Mouse (Mus musculus) heart, adult 11 months (tissue): ENCODE results near the gene Mael.

ENCODE experiments used
- DNase-seq: peaks from one replicate; pipeline ENCODE4 v3.0.0; 2022

Gene Mael

DNA sequence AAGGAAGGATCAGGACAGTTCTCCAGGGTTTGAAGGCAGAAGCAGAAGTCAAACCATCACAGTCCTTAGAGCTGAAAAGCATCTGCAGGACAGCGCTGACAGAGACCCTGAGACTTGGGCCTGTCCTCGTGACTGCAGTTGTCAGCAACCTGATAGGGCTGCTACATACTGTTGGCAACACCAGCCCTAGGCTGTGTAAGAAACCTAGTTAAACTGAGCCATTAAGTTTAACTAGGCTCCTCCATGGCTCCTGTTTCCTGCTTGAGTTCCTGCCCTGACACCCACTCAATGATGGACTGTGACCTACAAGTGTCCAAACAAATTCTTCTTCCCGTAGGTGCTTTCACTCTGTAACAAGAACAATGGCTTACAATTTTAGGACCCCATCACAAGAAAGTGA, 33.4 kb downstream of the Mael start:
- DNase-seq: peak; percentile 13

DNA sequence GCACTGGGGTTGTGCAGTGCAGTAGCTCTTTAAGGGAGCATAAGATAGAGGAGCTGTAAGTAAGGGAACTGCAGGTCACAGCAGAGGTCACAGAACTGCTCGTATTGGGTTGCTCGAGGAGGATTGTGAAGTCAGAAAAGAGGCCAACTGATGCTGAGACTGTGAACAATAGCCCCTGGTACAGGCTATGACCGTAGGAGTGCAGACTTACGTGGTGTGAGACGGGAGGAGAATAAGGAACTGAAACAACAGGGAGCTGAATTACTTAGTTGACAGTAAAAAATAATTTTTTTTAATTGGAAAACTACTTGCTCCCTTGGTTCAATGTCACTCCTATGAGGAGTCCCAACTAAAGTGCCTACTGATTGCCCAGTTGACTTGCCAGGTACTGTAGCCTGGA, 34.4 kb downstream of the Mael start:
- DNase-seq: peak; percentile 41

DNA sequence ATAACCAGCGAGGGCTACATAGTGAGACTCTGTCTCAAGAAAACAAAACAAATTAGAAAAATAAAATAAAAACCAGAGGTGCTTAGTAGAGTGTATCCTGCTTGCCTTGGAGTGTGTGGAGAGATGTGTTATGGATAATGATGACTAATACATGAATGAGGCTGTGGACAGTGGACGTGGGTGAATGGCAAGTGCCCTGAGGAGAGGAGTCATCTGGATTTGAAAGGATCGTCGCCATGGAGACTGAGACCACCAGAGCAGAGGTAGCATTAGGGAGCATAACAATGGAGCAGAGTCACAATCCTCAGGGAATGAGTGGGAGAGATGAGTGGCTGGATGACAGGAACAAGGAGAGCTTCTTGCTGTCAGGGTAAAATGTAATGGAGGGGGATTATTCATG, 48.7 kb downstream of the Mael start:
- DNase-seq: no peak

DNA sequence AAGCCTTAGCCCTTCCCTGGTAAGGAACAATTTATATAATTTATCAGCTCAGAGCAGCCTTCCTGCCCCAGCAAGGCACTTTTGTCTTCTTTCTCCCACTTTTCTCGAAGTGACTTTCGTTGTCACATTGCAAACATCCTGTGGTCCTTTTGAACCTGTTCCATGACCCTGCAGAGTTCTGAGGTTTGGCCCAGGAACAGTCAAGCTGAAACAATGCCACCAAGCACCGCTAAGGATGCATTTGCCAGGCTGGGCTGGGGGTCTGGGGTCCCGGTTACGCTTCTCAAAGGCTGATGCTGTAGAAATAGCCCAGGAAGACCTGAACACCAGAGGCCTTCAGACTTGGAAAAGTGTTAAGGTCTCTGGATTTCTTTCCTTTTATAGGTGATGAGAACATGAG, 53.2 kb downstream of the Mael start:
- DNase-seq: no peak

DNA sequence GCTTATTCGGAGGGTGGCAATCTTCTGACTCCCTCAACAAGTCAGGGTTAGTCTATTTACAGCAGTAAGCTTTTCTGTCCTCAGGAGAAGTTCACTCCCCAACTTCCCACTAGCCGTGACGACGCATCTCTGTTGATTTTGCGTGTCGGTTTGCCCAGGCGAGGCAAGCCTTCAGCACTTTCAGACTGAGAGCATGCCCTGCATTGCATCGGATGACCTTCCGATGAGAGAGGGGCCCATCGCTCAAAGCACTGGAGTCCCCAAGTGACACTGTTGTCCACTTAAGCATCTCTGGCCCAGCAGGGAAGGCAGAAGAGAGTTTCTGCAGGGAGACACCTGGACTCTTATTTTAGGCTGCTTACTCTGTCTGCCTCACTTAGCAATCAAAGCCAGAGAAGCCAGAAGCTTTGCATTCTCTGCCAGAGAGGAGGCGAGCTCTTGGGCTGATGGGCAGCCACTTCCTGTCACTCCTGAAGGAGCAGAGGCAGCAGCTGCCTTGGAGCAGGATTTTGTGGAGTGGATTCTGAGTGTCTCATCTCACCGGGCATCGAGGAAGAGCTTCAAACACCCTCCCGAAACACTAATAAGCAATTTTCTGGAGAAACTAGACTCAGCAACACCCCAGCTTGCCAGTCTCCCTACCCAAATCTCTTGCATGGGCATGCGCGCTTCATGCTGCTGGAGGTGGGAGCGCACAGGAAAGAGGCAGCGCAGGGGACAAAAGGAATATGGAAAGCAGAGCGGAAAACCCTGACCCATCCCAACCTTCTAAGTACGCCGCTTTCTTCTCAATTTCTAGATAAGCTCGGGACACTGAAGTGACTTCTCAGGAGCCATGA, 53.9 kb downstream of the Mael start:
- DNase-seq: no peak

DNA sequence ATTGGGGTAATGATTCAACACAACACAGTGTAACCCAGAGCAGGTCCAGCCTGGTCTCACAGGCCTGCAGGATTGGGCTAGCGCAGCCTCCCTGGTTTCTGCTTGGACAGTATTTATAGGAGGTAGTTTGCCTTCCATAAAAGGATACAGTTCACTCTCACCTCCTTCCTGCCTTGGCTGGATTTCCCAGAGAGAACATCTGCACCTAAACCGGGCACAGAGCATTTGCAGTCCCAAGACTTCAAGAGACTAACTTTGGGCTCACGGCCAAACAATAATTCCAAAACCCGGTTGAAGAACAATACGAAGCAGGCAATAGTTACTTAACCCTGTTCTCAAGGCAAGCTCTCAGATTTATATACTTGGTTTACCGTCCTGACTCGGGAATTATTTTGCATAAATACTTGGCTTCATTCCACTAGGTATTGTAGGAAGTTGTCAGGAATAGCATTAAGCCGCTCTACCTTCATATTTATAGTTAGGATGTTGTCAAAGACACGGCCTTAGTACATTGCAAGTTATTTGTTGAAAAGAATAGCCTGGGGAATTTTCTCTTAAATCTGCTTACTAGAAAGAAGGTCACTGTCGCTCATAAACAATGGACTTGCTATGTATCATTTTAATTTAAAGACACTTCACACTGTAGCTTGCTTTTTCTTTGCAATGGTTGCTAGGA, 55.5 kb downstream of the Mael start:
- peak; percentile 76 for DNase-seq

DNA sequence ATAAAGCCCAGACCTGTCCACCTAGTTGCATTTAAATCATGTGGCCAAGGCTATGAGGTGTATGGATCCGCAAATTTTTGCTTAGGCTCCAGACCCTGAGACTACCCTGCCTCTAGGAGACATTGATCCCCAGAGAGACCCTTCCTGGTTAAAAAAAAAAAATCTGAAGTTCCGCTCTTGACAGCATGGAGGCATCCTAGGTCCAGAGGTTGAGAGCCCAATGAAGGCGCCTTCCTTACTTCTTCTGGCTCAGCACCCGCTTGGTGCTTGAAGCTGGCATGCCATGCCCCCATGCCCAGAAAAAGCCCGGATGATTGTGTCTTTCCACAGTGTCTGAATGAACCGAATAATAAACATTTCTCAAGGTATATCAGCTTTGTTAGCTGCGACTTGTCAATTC, 57.0 kb downstream of the Mael start:
- DNase-seq: peak; percentile 43

DNA sequence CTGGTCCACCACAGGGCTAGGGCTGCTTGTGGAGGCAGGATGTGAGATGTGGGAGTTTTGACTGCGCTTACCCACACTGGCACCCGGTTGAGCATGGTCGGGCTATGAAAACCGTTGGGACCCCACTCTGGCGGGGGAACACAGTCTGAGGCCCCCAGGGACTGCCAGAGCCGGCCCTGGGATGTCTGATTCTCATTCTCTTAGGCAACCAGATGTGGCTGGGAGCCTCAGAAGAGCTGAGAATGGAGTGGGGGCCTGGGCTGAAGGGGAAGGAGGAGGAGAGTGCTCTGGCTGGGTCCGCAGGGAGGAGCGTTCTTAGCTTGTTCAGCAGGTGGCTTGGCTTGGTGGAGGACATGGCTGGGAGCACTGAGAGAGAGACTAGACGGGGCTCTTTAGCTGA, 64.9 kb downstream of the Mael start:
- DNase-seq: peak; percentile 51

DNA sequence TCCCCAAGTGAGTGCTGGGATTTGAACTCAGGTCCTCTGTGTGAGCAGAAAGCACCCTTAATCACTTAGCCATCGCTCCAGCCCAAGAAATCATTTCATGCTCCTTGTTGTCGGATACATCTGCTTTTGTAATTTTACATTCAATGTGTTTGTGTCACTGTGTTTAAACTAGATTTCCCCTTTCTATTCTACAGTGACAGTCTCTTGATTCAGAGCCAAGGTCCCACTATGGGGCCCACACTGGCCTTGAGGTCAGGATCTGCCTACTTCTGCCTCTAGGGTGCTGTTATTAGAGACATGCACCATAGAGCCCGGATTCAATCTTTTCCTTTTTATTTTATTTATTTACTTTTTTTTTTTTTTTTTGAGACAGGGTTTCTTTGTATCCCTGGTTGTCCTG, 65.6 kb downstream of the Mael start:
- DNase-seq: peak; percentile 52

DNA sequence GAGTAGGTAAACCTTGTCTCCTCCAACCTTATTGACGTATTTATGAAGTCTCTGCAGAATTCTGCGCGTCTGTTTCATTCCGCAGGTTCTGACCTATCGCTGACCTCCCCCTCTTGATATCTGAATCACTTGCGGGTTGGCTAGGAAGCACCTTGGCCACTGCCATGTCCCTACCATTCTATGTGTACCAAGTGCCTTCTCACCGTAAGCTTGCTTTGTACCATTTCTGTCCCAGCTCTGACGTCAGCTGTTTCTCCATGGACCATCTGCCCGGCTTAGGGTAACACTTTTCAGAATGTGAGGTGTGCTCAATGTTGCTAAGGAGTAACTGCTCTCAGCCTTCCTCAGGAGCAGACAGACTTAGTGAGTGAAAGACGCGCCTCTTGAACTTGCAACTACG, 67.7 kb downstream of the Mael start:
- peak; percentile 72 for DNase-seq

DNA sequence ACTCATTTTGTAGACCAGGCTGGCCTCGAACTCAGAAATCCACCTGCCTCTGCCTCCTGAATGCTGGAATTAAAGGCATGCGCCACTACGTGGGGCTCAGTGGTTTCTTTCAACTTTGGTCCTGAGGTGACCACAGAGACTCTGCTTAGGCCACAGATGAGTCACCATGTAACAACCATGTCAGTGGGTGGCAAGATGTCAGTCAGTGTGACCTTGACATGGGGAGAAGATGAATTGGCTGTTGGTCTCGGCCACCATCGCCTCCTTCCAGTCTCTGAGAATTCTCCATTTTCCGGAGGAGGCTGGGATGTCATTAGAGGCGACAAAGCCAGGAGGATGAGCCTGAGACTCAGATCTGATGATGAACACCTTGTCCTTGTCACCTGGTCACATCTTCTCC, 68.8 kb downstream of the Mael start:
- DNase-seq: peak; percentile 60

DNA sequence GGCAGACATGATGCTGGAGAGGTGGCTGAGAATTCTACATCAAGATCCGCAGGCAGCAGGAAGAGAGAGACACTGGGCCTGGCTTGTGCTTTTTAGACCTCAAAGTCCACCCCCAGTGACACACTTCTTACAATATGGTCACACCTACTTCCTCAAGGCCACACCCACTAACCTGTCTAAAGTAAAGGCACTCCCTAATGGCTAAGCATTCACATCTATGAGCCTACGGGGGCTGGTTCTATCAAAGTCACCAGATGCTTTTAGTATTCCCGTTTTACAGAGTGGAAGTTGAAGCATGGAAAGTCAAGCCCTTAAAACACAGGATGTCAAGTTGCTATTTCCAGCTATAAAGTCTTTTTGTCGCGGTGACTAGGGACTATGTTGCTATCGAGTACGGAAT, 70.5 kb downstream of the Mael start:
- DNase-seq: peak; percentile 55

DNA sequence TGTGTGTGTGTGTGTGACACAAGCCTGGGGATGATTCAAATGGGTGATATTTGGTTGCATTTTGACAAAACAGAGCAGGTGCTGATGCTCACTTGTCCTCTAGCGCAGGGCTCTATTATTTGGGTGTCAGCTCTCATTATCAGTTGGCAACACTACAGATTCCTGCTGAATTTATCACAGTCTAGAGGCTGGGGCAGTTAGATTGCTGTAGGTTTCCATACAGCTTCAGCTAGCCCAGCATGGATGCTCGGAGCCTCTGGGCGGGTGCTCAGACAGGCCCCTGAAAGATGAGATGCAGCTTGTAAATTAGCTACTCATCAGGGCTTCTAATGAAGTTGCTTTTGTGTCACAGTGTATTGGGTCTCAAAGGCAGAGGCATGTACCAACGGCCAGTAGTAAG, 71.1 kb downstream of the Mael start:
- DNase-seq: peak; percentile 30

DNA sequence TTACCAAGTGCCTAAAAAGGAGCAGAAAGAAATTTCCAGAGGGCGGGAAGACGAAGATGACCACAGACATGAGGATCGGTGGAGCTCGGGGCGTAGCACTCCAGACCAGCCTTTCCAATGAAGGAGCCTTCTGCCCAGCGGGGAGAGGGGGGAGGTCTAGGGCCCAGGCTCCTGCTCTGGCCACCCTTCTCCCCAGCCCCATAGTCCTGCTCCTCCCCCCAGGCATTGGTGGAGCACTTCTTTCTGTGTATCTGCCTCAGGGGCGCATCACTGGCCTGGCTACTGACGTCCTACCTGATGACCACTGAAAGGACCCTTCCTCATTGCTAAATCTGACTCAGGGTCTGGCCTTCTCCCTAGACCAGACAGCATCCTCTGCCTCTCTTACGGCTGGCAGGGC, 73.4 kb downstream of the Mael start:
- no peak for DNase-seq

DNA sequence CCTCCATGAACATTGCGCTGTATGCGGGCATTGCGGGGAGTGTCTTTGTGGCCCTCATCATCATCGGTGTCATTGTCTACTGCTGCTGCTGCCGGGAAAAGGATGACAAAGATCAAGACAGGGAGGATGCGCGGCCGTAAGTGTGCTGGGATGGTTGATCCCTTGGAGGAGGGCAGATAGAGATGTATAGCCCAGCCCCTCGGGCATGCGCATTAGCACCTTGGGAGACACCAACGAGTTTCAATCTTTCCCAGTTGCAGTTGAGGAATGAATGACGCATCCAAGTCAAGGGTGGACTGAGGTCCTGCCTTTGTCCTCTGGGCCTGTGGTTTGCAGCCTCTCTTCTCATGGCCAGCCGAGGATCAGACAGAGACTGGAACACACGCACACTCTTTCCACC, 74.0 kb downstream of the Mael start:
- DNase-seq: no peak

DNA sequence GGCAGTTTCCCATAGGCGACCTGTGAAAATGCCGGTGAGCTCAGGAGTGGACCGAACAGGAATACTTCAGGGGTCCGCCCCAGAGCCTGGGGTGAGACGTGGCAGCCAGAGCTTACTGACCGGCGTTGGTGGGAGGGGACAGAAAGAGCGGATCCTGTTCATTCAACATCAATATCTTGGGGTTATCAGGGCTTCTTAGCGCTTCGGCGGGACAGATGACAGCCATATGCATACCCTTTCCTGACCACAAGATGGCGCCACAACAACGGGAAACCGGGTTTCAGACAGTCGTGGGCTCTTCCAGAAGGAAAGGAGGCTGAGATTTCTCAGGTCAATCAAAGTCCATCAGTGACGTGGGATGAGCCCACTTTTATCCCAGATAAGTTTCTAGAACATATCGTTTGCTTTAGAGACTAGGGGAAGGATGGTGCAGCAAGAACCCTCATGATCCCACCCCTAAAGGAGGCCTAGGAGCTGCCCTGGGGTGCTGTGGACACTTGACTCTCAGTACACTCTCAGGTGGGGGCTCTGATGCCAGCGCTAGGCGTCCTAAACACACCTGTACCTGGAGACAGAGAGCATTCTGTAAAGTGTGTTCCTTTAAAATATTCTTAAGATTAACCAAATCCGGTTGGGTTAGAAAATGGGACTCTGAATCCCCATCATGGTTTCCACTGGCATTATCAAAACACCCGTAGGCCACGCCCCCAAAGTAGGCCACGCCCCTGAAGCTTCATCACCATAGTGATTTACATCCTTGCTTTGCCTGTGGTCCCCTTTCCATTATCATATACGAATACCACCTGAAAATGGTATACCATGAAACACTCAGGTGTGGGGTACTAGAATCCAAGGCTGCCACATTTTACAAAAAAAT, 77.7 kb downstream of the Mael start:
- DNase-seq: no peak

DNA sequence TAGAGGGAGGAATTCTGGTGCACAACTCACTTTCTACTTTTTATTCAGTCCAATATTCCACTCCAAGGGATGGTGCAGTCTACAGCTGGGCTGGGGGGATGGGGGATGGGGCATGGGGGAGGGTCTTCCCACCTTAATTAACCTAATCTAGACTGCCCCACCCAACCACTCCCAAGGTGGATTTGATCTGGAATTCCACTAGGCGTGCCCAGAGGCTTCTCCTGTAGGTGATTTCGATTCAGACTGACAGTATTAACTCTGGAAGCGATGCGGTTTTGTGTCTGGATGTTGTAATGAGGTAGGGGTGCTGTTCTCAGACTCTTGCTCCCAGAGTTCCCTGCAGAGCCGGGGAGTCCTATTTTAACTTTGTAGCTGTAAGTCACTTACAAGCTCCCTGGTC, 78.4 kb downstream of the Mael start:
- no peak for DNase-seq

DNA sequence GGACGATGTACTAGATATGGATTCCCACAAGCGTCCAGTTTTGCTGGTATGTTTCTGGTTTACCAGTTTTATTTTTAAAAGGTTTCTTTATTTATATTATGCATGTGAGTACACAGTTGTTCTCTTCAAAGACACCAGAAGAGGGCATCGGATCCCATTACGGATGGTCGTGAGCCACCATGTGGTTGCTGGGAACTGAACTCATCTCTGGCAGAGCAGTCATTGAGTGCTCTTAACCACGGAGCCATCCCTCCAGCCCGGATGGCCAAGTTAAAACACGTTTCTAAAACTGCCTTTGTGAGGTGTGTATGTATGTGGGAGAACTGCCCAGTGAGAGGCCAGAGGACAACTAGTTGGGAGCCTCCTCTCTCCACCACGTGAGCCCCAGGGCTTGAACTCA, 79.9 kb downstream of the Mael start:
- no peak for DNase-seq

DNA sequence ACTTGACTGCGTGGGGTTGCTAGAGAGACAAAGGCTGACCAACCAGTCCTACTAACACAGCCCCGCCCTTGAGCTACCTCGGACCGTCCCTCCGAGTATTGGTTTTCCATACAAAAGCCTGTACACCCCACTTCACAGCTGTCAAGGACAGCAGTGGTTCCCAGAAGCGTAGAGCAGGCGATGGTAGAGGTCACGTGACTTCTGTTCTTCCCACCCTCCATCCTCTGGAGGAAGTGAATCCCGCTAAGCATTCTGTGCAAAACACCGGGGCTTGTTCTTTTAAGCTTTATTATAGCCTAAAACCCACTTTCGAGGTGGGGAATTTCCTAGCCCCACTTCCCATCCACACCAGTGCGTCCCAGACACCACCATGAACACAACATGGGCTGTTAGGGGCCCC, 80.8 kb downstream of the Mael start:
- DNase-seq: no peak

DNA sequence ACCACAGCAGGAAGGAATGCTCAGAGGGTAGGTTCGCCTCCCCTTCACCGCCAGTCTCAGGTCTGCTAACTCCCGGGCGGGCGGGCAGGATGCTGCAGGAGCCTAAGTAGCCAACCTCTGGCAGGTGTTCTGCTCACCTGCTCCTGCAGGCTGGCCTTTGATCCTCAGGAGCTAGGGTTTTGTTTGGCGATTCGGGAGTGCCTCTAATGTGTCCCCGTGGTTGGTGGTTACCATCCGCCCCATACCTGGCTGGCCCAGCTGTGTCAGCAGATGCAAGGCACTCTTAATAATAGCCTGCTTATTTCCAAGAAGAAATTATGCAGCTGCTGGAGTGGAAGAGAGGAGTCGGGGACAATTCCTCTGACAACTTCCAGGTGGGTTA, 83.4 kb downstream of the Mael start:
- DNase-seq: no peak

DNA sequence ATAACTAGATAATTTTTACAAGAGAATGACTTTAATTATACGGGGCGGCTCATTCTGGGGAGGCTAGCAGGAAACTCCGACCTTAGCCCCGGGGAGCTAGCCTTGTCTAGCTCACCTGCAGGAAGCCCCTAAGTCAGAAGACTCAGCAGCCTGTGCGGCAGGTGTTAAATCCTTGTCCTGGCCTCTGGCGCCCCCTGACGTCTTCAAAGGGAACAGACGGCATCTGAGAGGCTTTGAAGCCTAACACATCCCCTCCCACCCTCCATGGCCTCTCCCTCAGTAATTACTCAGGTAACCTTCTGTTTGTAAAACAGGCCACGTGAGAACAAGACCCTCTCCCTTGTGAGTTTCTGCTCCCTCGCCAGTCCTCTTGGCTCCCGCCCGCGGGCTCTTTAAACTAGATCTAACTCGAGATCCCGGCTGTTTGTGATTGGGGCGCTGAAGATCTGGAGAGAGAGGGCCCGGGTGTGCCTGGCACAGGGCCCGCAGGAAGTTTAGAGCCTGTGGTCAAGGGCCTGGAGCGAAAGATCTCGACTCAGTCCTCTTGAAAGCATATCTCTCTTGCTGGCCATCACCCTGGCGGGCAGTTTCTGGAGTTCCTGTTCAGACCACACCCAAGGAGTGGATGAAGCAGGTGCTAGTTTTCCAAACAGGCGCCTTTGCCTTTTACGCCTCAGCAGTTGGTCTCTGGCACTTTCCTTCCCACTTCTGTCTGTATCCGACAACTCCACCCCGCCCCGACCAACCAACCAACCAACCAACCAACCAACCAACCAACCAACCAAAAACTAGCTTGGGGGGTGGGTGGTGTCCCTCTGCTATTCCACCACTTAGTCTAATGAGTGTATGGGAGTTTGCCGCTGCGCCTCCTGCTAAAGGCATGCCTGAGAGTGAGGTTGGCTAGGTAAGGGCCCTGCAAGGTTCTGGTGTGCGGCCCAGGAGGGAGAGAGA, 84.1 kb downstream of the Mael start:
- peak; percentile 92 for DNase-seq

DNA sequence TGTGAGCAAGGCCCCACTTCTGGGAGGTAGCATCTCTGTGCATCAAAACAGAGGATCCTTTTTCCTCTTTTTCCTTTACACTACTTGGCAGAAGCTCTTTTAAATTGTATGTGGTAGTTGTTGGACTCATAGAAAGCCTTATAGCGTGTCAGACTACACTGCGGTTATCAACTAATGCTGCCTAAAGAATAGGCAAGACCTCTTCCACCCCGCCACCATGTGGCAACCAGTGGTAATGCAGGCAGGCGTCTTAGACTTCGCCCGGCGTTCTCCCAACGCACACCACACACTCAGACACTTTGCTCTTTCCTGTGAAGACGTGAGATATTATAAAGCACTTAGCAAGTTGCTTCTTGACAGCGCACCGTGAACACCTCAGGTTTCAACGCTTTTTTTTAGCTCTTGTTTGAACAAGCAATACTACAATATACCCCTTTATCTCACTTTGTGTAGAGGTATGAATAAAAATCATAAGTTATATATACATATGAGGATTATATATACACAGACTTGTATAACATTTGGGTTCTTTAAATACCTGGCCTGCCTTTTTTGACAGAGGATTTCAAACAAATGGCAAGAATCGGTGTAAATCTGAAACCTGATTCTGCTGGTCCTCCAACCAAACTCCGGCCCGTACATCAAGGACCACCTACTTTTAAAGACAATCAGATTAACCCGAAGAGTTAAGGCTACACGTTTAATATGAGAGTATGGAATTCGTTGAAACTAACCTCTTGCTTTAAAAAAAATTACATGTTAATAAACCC, 85.0 kb downstream of the Mael start:
- DNase-seq: peak; percentile 92
